Mouse (Mus musculus) c-Kit-negative CD71-positive TER-119-positive erythroid progenitor cells, embryonic 14.5 days (primary cell): ENCODE results near the gene Il3ra.

Experiments
- DNase-seq: peaks from one replicate; pipeline ENCODE4 v3.0.0-alpha.2; 2013; ENCODE audit warnings: low read depth, low spot score

Gene Il3ra

DNA sequence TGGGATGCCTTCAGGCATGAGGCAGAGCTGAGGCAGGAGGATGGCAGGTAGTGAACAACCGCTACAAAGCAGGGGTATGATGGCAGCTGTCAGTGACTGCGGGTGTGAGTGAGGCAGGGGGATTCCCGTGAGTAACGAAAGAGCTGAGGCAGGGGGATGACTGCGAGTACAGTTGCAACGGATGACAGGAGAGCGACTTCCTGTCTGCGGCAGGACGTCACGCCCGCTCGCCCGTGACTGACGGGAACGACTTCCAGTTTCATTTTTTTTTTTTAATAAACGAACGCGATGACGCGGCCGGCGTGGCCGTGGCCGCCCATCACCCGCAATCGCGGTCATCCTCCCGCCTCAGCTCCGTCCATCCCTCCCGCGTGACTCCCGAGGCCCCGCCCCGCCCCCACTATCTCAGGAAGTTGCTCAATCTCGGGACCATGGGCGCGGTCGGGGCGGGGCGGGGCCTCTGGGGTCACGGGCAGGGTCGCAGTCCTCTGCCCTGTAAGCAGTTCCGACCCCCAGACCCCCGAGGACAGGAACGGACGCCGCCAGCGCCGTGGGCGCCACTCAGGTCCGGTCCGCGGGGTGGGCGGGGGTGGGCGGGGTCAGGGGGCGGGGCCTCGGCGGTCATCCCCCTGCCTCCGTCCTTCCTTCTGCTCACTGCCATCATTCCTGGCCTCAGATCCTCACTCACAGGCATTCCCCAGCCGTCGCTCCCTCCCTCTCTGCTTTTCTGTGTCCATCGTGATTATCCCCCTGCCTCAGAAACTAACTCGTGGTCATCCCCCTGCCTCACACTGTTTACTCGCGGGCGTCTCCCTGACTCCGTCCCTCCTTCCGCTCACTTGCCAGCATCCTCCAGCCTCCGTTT, at the start of gene Il3ra:
Gene Il3ra, plus strand, starts transcription at position 328 of the 865 bp plus-strand sequence.
- DNase-seq: no peak

DNA sequence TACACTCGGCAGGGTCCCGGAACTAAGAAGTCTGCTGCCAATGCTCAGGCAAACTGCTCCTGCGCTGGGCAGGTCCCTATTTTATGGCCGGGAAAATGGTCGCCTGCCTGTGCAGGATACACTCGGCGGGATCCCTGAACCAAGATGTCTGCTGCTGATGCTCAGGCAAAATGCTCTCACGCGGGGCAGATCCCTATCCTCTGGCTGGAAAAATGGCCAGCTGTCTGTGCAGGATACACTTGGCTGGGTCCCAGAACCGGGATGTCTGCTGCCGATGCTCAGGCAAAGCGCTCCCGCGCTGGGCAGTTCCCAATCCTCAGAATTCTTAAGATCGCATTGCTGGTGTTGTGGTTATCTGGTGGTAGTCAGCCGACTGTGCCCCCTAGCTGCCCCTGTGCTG, 37.1 kb upstream of the Il3ra start:
- DNase-seq: no peak

DNA sequence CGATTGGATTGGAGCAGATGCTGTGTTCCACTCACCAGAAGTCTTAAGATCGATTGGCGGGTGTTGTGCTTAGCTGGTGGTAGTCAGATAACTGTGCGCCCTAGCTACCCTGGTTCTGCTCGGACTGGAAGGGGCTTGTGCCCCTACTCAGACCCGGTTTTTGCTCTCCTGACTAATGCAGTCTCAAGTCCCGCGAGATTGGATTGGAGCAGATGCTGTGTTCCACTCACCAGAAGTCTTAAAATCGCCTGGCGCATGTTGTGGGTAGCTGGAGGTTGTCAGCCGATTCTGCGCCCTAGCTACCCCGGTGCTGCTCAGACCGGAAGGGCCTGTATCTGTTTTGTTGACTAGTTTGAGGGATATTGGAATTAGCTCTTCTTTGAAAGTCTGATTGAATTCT, 36.7 kb upstream of the Il3ra start:
- DNase-seq: no peak

DNA sequence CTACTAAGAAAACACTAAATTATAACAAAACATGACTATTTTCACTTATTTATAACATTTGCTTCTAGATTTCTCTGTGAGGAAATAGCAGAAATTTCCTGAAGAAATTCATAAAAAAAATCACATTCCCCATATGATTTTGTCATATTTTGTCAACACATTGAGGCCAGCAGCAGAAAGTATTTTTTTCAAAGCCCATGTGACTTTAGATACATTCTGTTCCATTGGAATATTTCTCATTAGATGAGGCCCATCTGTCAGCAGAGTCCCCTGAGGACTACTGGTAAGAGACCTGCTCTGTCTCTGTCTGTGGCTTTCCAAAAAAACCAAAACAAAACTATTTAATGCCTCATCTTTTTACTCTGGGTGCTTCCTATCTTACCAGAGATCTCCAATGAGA, 23.5 kb upstream of the Il3ra start, which contains the start of gene Olfr31:
Gene Olfr31, plus strand, starts transcription at position 301 of the 400 bp plus-strand sequence.
- no peak for DNase-seq

DNA sequence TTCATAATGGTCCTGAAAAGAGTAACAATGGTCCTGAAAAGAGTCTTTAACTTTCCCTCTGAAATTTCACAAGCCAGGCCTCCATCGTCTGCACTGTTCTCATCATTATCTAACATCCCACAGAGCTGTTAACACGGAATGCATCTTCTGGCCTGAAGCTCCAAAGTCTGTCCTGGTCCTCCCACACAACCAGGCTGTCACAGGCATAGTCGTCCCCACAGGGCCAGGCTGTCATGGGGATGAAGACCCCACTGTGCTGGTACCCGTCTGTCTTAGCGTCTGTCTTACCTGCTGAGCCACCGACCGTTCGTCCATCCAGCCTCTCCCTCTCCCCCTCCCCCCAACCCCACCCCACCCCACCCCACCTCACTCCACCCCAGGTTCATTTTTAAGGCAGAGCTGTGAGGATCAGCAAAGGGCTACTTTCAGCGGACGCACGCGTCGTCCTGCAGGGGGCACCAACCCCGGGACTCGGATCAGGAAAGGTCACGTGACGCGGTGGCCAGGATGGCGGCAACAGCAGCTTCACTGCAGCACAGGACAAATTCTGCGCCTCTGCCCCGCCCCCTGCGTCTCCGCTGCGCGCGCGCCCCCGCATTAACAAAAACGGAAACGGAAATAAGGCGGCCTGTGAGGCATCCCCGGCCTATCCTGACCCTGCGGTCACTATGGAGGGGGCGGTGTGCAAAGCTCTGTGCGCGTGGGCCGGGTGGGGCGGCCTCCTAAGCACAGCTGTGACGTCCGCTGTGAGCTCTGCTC, 783 bp upstream of the Il3ra start:
- no peak for DNase-seq

DNA sequence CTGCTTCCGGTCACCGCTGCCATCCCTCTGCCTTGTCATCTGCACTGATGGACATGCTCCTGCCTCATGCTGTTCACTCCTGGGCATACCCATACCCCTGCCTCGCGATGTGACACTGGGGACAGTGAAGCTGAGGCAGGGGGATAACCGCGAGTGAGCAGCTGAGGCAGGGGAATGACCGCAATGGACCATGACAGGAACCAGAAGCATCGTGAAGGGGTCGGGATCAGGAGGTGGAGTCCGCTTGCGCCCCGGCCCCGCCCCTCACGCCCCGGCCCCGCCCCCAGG, 682 bp downstream of the Il3ra start:
- no peak for DNase-seq

DNA sequence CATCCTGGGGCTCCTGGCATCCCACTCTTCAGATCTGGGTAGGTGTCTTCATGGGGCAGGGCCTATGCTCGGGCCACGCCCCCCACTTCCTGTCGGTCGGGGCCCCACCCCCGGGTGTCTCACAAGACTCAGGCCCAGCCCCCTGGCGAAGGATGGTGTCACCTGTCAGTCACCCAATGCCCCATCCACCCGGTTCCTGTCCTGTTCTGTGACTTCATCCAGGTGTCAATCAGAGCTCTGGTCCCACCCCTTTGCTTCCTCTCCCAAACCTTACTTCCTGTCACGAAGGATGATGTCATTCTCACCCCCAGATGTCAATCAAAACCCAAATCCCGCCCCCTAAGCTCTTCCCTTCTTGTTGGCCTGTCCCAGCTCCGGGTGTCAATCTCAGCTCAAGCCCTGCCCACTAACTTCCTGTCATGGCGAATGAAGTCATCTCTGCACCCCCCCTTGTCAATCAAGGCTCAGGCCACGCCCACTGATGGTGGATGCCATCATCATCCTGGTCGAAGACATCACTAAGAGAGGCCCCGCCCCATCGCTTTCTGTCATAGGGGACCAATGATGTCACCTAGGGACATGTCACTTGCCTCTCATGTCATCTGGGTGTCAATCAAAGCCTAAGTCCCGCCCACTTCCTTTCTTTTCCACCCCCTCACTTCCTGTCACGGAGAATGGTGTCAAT, 1.2 kb downstream of the Il3ra start:
- no peak for DNase-seq

DNA sequence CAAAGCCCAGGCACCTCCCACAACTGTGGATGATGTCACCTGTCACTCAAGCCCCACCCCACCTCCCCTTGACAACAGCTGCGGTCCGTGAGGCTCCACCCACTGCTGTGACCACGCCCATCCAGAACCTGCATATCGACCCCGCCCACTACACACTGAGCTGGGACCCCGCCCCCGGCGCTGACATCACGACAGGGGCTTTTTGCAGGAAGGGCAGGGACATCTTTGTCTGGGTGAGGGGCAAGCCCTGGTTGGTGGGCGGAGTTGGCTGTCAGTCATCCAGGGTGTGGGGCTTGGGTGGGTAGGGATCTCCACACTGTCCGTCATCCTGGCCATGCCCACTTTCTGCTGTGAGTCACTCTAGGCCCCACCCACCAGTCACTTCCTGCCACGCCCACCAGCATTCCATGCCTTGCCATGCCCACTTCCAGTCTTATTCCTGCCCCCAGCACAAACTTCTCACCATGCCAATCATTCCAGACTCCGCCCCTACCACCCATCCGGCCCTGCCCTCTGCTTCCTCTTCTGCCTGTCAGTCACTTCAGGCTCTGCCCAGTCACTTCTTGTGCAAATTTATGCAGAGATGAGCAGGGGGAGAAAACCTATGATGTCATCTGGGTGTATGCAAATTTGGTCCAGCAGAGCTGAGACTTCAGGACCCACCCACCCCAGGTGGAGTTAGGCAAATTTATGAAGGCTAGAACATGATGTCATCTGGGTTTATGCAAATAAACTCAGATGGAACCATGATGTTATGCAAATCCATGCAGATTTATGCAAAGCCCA, 2.0 kb downstream of the Il3ra start:
- DNase-seq: no peak

DNA sequence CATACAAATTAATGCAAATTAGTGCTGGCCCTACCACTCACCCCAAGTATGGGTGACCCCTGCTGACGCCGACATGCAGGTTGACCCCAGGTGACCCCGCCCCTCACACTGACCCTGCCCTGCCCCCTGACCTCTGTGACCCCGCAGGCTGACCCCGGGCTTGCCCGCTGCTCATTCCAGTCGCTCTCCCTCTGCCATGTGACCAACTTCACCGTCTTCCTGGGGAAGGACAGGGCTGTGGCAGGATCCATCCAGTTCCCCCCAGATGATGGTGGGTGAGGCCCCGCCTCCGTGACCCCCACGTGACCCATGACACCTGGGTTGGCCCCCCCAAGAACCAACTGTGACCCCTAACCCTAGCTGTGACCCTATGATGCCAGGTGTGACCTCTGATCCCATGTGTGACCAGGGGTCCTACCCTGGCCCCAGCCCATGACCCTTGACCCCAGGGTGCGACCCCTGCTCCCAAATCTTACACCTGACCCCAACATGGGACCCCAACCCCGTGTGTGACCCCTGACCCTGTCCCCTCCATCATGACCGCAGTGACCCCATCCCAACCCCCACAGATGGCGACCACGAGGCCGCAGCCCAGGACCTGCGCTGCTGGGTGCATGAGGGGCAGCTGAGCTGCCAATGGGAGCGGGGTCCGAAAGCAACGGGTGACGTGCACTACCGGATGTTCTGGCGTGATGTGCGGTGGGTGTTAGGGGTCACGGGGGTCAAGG, 2.8 kb downstream of the Il3ra start:
- no peak for DNase-seq

DNA sequence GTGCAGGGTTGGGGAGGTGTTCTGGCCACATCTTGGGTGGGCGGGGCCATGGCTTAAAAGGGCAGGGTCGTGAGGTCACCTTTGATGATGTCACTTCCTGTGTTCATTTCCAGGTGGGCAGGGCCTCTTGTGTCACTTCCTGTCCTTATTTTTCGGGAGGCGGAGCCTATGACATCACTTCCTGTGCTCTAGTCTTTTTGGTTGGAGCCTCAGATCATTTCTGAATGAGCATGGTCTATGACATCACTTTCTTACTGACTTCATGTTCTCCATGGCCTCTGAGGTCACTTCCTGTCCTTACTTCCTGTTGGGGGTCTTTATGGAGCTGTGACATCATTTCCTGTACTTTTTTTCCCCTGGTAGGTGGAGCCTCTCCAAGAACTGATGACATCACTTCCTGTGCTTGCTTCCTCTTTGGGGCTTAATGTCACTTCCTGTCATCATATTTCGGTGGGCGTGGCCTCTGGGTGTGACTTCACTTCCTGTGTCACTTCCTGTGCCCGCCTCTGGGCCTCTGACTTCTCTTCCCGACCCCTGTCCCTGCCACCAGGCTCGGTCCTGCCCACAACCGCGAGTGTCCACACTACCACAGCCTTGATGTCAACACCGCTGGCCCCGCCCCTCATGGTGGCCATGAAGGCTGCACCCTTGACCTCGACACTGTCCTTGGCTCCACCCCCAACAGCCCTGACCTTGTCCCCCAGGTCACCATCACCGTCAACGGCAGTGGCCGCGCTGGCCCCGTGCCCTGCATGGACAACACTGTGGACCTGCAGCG, 3.6 kb downstream of the Il3ra start:
- DNase-seq: no peak

DNA sequence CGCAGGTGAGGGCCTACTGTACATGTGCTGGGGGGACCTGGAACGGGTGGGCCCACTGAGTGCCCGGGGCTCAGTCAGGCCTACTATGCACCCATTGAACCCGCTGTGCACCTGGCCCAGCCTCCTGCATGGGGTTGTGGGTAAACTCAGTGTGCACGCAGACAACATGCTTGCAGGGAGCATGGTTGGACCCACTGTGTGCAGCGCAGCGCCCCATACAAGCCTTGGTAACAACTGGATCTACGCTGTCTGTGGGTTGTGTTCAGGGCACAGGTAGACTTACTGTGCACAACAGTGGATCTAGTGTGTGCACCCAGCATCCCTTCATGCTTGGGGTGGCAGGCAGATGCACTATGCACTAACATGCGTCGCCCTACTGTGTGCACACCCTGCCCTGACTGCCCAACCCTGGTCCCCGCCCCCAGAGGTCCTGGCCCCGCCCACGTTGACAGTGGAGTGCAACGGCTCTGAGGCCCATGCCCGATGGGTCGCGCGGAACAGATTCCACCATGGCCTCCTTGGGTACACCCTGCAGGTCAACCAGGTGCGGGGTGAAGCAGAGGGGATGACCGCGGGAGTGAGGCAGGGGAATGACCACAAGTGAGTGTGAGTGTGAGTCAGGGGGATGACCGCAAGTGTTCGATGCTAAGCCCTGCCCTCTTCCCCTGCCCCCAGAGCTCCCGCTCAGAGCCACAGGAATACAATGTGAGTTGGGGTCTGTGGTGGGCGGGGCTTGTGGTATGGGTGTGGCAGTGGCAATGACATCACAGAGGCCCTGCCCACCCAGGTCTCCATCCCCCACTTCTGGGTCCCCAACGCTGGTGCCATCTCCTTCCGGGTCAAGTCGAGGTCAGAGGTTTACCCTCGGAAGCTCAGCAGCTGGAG, 4.4 kb downstream of the Il3ra start:
- no peak for DNase-seq

DNA sequence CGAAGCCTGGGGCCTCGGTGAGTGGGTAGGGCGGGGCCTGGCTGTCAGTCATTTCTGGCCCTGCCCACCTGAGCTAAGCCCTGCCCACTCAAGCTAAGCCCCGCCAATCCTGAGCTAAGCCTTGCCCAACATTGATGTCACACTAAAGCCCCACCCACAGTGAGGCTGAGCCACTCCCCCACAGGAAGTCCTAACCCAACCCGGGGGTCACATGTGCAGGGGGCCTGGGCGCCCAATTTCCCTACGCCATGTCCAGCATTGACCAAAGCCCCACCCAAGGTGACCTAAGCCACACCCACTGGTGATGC, 5.0 kb downstream of the Il3ra start:
- no peak for DNase-seq

DNA sequence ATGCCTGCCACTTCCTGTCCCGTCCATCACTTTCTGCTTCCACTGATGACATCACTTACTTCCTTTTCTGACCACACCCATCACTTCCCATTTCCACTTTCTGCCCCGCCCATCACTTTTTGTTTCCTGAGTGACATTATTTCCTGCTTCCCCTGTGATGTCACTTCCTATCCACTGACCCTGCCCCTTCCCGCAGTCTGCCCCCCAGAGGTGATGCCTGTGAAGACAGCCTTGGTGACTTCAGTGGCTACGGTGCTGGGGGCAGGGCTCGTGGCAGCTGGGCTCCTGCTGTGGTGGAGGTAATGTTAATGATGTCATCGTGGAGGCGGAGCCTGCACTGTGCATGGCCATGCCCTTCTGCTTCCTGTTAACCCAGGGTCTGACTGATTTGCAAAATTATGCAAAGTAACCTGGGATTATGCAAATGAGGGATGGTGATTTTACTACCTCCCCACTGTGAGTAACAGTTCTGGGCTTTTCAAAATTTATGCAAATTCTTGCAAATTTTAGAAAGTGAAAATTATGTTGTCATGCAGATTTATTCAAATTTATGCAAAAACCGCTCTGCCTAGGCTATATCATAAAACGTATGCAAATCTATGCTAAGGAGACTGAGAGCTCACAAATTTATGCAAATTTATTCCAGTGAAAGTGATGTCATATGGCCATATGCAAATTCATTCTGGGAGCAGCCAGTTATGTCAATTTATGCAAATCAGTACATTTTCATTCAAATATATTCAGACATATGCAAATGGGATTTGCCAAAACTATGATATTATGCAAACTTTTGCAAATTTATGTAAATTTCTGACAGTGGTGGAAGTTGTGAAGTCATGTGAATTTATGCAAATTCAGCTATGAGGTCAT, 5.9 kb downstream of the Il3ra start:
- DNase-seq: no peak

DNA sequence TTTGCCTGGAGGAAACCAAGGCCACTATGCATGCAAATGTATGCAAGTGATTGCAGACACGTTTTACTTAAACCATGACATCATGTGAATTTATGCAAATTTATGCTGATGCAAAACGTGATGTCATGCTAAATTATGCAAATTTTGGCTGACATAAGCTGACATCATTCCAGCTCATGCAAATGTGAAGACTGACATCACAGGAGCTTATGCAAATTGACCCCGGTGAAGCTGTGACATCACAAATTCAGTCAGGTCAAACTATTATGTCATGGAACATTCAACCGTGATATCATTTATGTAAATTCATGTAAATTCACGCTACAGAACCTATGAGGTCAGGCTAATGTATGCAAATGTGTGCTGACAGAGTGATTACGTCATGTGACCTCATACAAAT, 6.5 kb downstream of the Il3ra start:
- DNase-seq: no peak

DNA sequence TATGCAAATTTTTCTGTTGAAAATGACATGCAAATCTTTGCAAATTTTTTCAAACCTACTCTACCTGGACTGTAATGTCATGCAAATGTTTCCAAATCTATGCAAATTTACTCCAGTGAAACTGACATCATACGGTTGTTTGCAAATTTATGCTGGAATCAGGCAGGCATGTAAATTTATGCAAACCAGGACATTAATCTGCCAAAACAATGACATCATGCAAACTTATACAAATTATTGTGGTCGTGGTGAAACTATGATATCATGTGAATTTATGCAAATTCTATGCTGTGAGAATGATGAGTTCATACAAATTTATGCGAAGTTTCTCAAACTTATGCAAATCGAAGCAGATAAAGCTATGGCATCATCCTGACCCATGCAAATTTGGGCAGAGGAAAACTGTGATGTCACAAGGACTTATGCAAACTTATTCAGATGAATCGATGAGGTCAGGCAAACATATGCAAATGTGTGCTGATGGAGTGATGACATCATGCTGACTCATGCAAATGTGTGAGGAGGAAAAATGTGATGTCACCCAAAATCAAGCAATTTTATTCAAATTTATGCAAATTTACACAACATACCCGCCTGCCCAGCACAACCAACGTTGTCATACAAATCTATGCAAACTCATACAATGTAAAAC, 7.1 kb downstream of the Il3ra start:
- DNase-seq: no peak

DNA sequence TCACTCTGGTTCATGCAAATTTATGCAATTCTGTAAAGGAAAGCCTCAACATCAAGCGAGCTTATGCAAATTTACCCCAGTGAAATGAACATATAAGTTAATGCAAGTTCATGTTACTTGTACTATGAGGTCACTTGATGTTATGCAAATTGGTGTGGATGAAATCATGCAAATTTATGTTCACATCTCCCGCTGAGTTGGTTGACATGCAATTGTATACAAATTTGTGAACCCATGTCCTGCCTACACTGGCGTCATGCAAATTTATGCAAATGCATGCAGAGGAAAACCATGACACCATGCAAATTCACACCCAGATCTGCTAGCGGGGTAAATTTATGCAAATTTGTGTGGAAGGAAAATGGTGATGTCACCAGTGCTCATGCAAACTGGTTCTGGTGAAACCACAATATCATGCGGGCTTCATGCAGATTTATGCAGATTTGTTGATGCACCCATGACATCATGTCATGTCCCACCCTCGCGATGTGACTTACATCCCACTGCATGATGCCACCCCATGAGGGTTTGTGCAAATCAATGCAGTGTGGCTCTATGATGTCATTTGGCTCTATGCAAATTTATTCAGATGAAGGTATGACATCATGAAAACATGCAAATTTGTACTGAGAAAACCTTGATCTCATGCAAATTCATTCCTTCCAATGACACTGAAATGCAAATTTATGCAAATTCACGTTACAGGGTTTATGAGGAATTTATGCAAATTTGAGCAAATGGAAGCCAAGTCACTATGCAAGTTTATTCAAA, 7.8 kb downstream of the Il3ra start:
- DNase-seq: no peak
